Mouse (Mus musculus) heart, embryonic 10.5 days (tissue): ENCODE measurements at regions not wholly inside any gene's neighbourhood (a gene's known extent, or its start where the extent isn't known, plus 50 kb on each side); places are given as distances from the start of the nearest gene placed in this dataset.
"Not testable (repeated sequence)": the region's sequence is repeated elsewhere in the genome, so short reads cannot be mapped to it uniquely, and the experiment has no call there.

ENCODE experiments used
- DNase-seq: peaks from one replicate; pipeline ENCODE4 v3.0.0-alpha.2; 2017; ENCODE audit warnings: low spot score
- H3K27ac ChIP-seq: fragments of 300-500 bp; sonication (generic); 2 replicates; pipeline ENCODE4 v1.5.1; 2016; ENCODE audit warnings: mild to moderate bottlenecking
- H3K27me3 ChIP-seq: fragments of 300-500 bp; sonication (generic); 2 replicates; pipeline ENCODE4 v1.6.1; 2016; ENCODE audit warnings: mild to moderate bottlenecking; ENCODE audit not compliant: poor library complexity, insufficient read depth, severe bottlenecking
- H3K36me3 ChIP-seq: fragments of 300-500 bp; sonication (generic); 2 replicates; pipeline ENCODE4 v1.6.1; 2016; ENCODE audit warnings: mild to moderate bottlenecking, moderate library complexity
- H3K4me1 ChIP-seq: fragments of 300-500 bp; sonication (generic); 2 replicates; pipeline ENCODE4 v1.6.1; 2016; ENCODE audit warnings: mild to moderate bottlenecking
- H3K4me3 ChIP-seq: fragments of 300-500 bp; sonication (generic); 2 replicates; pipeline ENCODE4 v1.5.1; 2016; ENCODE audit warnings: mild to moderate bottlenecking, moderate library complexity
- H3K9me3 ChIP-seq: fragments of 300-500 bp; sonication (generic); 2 replicates; pipeline ENCODE4 v1.6.1; 2016; ENCODE audit warnings: mild to moderate bottlenecking, moderate library complexity
- WGBS: fragments of 180-500 bp; shearing (Covaris S2); methylation state at CpG from one replicate; pipeline ENCODE4 v1.1.7; 2016; 5-methylcytosine and 5-hydroxymethylcytosine counted together

DNA sequence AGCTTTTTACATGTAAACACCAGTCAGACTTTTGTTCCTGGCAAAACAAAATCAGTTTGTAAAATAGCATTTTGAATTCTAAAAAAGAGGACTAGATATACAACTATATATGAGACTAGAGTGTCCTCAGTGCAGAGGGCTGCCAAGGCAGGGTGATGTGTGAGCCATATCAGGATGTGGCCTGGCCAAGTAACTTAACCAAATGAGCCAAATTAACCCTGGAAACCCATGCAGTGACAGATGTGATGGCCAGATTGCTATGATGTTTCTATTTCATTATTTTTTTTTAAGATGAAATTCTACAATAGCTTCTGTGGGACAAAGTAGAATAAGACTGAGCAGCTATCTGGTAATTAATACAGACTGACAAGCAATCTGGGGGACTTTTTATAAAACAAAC, 181.8 kb downstream of the Nova1 start:
- DNase-seq = no peak
- no peaks in the 10 kb centered on the region for H3K36me3 ChIP-seq
- H3K27ac ChIP-seq = no peak overlapping the region
- H3K27me3 ChIP-seq = no peaks in the 10 kb centered on the region
- no peak overlapping the region for H3K4me3 ChIP-seq
- H3K9me3 ChIP-seq = no peaks in the 10 kb centered on the region
- H3K4me1 ChIP-seq = peaks cover 4% of the 10 kb centered on the region; the same call in 1 of the 2 replicates

DNA sequence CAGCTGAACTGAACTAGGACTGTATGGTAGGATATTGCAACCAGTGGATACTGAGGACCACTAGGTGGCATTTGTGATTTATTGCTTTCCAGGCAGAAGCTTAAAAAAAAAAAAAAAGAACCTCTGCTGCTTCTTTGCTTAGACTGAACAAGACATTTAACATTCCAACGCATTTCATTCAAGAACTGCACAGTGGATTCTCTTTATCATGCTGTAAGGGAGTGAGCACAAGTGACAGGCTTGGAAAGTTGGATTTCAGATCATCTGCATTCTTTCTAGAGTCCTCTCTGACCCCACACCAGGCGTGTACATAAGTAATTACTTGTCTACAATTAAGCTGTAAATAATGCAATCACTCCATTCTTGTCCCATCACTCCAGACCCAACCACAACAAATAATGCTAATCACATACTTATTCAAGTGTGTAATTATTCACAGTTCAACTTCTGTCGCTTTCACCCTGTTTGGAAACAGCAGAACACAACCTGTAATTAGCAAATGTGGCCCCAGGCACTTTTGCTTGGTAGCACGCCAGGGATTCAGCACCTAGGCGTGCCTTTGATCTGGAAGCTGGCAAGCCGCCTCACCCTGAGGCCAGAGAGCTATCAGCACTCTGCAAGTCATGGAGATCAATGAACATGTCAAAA, 183.5 kb downstream of the Nova1 start:
- H3K36me3 ChIP-seq = no peaks in the 10 kb centered on the region
- 17% methylated on average over 6 of the region's 6 CpGs for WGBS

GRCm38 (mm10) chr12:46634771-46635124, 184.0 kb downstream of the Nova1 start:
- Histone ChIP-seq H3K4me3 (no peak overlapping the region), H3K9me3 (no peaks in the 10 kb centered on the region), H3K27ac (no peak overlapping the region), H3K36me3 (no peaks in the 10 kb centered on the region), H3K4me1 (peaks cover 4% of the 10 kb centered on the region; the same call in 1 of the 2 replicates), H3K27me3 (no peaks in the 10 kb centered on the region)
- 24% methylated on average over 1 of the region's 1 CpGs for WGBS
- DNase-seq = no peak

More for the DNA sequence above, 183.5 kb downstream of the Nova1 start:
- Histone ChIP-seq H3K27me3 (no peaks in the 10 kb centered on the region), H3K4me1 (peaks cover 4% of the 10 kb centered on the region; the same call in 1 of the 2 replicates), H3K4me3 (no peak overlapping the region), H3K9me3 (no peaks in the 10 kb centered on the region), H3K27ac (no peak overlapping the region)
- DNase-seq = no peak

DNA sequence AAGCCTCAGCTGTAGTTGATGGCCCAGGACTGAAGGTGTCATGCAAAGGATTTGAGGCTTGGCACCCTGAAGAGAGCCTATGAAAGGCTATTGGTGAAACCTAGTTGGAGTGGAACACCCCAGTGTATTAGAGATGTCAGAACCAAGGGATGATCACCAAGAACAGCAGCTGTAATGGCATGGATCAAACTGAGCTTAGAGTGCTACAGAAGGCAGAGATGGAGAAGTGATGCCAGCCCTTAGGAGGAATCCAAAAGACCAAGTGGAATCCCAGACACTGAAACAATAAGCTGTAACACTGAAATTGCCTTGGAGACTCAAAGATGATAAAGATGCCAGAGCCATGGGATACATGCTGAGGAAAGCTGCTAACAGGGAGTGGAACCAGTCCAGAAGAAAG, 186.3 kb downstream of the Nova1 start:
- not testable (repeated sequence) for H3K4me1 ChIP-seq, DNase-seq, H3K27me3 ChIP-seq, H3K36me3 ChIP-seq, H3K4me3 ChIP-seq, H3K27ac ChIP-seq, H3K9me3 ChIP-seq

- Histone ChIP-seq H3K27me3 (no peaks in the 10 kb centered on the region), H3K4me1 (no peaks in the 10 kb centered on the region), H3K4me3 (no peak overlapping the region), H3K27ac (no peak overlapping the region), H3K36me3 (no peaks in the 10 kb centered on the region), H3K9me3 (no peaks in the 10 kb centered on the region)
- WGBS = 80% methylated on average over 2 of the region's 2 CpGs
- DNase-seq = no peak
Observed at GRCm38 (mm10) chr12:46627320-46627719, 191.4 kb downstream of the Nova1 start.

GRCm38 (mm10) chr12:46611439-46611838, 207.3 kb downstream of the Nova1 start:
- 74% methylated on average over 2 of the region's 2 CpGs for WGBS
- no peaks in the 10 kb centered on the region for H3K36me3 ChIP-seq
- H3K9me3 ChIP-seq = no peaks in the 10 kb centered on the region
- 0 out of 2 replicates have a peak, but pooled peaks cover 3% of the 10 kb centered on the region for H3K4me1 ChIP-seq
- no peak overlapping the region for H3K27ac ChIP-seq
- DNase-seq = no peak
- H3K4me3 ChIP-seq = no peak overlapping the region
- no peaks in the 10 kb centered on the region for H3K27me3 ChIP-seq

- no peak overlapping the region for H3K4me3 ChIP-seq
- WGBS = 25% methylated on average over 12 of the region's 12 CpGs
- no peak for DNase-seq
Observed at GRCm38 (mm10) chr12:46609580-46610311, 209.0 kb downstream of the Nova1 start.

GRCm38 (mm10) chr12:46608290-46608910, 210.3 kb downstream of the Nova1 start:
- 81% methylated on average over 10 of the region's 10 CpGs for WGBS
- Histone ChIP-seq H3K27ac (no peak overlapping the region), H3K27me3 (no peaks in the 10 kb centered on the region), H3K4me1 (0 out of 2 replicates have a peak, but pooled peaks cover 3% of the 10 kb centered on the region), H3K9me3 (no peaks in the 10 kb centered on the region), H3K36me3 (no peaks in the 10 kb centered on the region), H3K4me3 (no peak overlapping the region)
- DNase-seq = no peak

More at GRCm38 (mm10) chr12:46609580-46610311, 209.0 kb downstream of the Nova1 start:
- Histone ChIP-seq H3K27me3 (no peaks in the 10 kb centered on the region), H3K27ac (no peak overlapping the region), H3K36me3 (no peaks in the 10 kb centered on the region), H3K9me3 (no peaks in the 10 kb centered on the region), H3K4me1 (0 out of 2 replicates have a peak, but pooled peaks cover 3% of the 10 kb centered on the region)

DNA sequence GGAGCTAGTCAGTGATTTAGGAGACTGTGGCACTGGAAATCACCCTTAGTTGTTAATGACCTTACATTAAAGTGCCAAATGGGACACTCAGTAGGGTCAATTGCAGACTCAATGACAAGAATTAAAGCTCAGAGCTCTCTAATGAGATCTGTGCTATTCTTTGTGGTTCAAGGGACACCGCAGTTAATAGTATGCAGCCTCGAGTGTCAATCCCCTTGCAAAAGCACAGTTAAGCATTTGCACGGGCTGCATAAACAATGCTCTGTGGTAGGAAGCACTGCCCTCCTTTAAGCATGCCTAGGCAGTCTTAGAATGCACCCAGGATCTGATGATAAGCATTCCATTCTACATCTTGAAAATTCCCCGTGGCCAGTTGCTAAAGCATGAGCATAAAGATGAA, 221.5 kb downstream of the Nova1 start:
- no peaks in the 10 kb centered on the region for H3K36me3 ChIP-seq
- WGBS = 32% methylated on average over 4 of the region's 4 CpGs
- H3K9me3 ChIP-seq = no peaks in the 10 kb centered on the region
- H3K4me3 ChIP-seq = no peak overlapping the region
- no peaks in the 10 kb centered on the region for H3K27me3 ChIP-seq
- H3K27ac ChIP-seq = no peak overlapping the region
- no peak for DNase-seq
- no peaks in the 10 kb centered on the region for H3K4me1 ChIP-seq

DNA sequence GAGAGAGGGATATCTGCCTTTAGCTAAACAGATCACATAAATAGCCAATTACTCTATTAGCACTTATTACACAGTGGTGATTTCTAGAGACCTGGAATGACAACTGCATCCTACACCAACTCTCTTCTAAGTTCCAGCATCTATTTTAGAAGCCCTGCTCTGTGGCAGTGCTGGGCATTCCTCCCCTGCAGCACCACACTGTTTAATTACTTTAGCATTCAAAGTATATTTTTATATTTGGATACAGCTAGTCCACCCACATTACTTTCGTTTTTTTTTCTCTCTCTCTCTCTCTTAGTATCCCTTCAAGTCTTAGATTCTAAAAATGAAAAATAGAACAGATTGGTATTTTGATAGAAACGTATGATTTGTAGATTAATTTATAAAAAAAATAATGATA, 250.1 kb downstream of the Nova1 start:
- Histone ChIP-seq H3K9me3 (no peaks in the 10 kb centered on the region), H3K27me3 (no peaks in the 10 kb centered on the region), H3K4me1 (no peaks in the 10 kb centered on the region), H3K36me3 (no peaks in the 10 kb centered on the region), H3K27ac (no peak overlapping the region), H3K4me3 (no peak overlapping the region)
- 67% methylated on average over 2 of the region's 2 CpGs for WGBS
- no peak for DNase-seq

DNA sequence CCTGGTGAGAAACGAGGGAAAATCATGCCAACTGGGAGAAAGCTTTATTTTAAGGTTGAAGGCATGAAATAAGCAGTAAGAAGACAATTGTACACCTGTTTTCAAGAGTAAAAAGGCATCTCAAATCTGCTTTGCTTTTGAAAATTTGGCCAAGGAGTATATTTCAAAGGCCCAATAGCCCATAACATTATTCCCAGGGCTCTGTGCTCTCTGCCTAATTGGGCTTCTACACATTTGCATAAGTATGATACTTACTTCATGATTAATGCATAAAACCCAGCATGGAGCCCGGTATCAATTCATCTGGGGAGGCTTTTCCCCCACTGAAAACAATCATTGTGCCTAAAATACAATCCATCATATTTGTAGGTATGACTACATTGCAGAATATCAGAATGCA, 252.4 kb downstream of the Nova1 start:
- no peaks in the 10 kb centered on the region for H3K4me1 ChIP-seq
- H3K4me3 ChIP-seq = no peak overlapping the region
- WGBS = 65% methylated on average over 2 of the region's 2 CpGs
- no peaks in the 10 kb centered on the region for H3K36me3 ChIP-seq
- no peak overlapping the region for H3K27ac ChIP-seq
- DNase-seq = no peak
- no peaks in the 10 kb centered on the region for H3K27me3 ChIP-seq
- no peaks in the 10 kb centered on the region for H3K9me3 ChIP-seq

GRCm38 (mm10) chr12:46520942-46521341, 297.8 kb downstream of the Nova1 start:
- Histone ChIP-seq H3K9me3 (no peaks in the 10 kb centered on the region), H3K27me3 (no peaks in the 10 kb centered on the region), H3K27ac (no peak overlapping the region), H3K36me3 (no peaks in the 10 kb centered on the region), H3K4me1 (no peaks in the 10 kb centered on the region), H3K4me3 (no peak overlapping the region)
- WGBS = 65% methylated on average over 3 of the region's 3 CpGs
- no peak for DNase-seq

GRCm38 (mm10) chr12:46507829-46508228, 310.9 kb downstream of the Nova1 start:
- Histone ChIP-seq H3K27me3 (no peaks in the 10 kb centered on the region), H3K9me3 (no peaks in the 10 kb centered on the region), H3K27ac (no peak overlapping the region), H3K4me1 (no peaks in the 10 kb centered on the region), H3K36me3 (no peaks in the 10 kb centered on the region), H3K4me3 (no peak overlapping the region)
- no peak for DNase-seq
- WGBS = 72% methylated on average over 3 of the region's 3 CpGs
